Mouse (Mus musculus): ENCODE results near the gene Prune1.
A peak's percentile ranks its signal among the peaks of the same experiment; 100 is the strongest.

Gene Prune1

GRCm38 (mm10) chr3:95281216-95282126 is at the start of gene Prune1, which contains the start of gene Mindy1:
Prune1 (minus strand) TSS chr3:95282076.
Mindy1 (plus strand) TSS chr3:95281345.
- DNase-seq (ENCODE audit: low spot score), result peak; percentile 97

- no peak for DNase-seq (ENCODE audit: low spot score)
These were observed 49.7 kb upstream of the Prune1 start for GRCm38 (mm10) chr3:95331528-95331927.

DNA sequence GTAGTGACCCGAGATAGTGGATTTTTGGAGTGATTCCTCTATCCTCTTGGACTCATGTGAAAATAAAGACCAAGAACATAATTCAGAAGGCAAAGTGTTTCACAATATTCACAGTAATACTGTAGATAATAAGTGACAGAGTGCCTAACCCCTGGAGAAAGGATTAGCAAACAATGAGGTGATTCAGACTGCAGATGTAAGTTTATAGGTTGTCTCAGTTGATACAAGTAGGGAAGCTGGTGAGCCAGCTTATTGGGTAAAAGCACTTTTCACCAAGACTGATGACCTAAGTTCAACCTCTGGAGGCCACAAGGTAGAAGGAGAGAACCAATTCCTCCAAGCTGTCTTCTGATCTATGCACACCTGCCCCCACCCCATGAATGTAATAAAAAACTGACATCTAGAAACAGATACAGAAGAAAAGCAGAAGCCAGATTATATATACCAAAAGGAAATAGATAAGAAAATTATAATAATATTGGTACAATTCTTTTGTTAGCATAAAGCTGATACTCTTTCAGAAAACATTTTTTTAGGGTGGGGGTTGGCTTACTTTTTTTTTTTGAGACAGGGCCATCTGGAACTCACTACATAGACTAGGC is 47.0 kb upstream of the Prune1 start:
- DNase-seq (ENCODE audit: low spot score), result no peak

DNA sequence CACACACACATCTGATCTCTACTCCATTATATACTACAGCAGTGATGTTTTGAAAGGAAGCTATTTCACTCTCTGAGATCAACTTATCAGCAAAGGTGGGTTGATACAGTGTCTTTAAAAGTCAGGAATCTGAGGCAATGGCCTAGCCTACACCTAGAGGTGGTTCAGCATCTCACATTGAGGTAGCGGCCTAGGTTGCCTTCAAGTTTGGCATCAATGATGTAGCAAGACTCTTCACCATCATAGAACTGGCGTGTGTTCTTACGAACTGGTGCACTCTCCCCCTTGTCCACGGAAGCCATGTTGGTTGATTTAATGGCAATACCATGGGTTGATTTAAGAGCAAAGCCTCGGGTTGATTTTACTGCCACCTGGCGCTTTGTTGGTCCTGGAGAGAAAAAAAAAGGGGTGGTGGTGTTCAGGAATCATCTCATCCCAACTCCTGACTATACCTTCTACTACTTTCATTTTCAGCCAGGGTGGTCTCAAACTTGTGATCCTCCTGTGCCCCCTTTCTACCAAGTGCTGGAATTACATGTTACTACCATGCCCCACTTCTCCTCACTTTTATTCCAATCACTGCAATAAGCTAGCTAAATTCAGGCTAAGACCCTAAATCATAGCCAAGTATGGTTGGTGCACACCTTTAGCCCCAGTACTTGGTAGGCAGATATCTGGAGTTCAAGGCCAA is 42.7 kb upstream of the Prune1 start:
- DNase-seq (ENCODE audit: low spot score), result no peak

DNA sequence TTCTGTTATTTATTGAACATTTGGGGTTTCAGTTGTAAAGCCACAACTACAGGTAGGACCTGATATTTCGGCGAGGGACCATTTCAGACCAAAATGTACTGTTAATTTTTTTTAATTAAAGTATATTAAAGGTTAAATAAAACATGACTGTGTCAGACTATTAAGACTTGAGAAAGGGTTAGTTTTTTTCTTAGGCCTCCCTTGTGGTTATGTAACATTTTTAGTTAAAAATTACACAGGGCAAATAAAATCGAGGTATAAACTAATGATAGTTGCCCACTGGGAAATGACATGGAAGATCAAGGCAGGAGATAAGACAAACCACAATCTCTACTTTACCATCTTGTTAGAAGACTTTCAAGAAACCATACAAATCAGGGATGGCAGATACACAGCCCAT is 41.6 kb upstream of the Prune1 start:
- DNase-seq (ENCODE audit: low spot score), result no peak

GRCm38 (mm10) chr3:95319701-95320625 is 38.1 kb upstream of the Prune1 start:
- DNase-seq (ENCODE audit: low spot score), result no peak

- DNase-seq (ENCODE audit: low spot score), result no peak
These were observed 37.2 kb upstream of the Prune1 start for GRCm38 (mm10) chr3:95319110-95319509.

DNA sequence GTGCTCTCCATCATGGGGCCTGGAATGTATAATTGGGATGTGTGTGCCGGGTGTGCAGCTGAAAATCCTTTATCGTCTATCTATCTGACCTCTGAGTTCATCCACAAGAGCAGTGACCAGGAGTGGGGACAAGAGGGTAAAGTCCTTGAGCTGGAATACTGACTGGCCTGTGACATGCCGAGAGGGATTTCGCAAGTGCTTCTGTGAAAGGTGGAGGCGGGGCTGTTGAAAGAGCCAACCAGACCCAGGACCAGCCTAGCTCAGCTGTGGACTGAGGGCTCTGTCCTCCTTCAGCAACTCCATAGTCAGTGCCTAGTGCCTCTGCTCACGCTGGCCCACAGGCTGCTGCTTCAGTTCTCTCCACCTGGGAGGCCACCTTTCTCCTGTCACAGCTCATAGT is 36.7 kb upstream of the Prune1 start:
- no peak for DNase-seq (ENCODE audit: low spot score)

DNA sequence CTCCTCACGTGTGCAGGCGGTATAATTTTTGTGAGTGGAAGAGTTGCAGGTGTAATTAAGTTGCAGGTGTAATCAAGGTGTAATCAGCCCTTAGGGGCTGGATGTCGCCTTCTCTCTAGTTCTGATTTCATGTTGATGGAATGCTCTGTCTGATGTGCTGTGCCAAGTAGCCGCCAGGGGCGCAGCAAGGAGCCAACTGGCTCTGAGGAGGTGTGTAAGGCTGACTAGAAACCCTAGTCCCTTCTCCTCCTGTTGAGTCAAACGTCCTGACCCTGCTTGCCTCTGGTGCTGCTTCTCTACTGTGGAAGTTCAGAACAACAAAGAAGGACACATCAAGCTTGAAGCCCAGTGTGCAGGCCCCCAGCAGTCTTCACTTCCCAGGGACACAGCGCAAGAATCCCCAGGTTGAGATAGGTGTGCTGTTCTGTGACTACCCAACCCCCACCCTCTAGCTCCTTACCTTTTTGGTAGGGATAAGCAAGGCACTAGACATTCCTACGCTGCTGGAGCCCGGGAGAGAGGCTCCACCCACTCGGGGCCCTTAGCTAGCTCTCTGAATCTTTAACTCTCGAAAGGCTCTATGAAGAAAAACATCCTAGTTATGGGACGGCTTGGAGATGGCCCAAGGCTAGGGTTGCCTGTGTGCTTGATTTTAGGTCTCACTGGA is 35.7 kb upstream of the Prune1 start:
- DNase-seq (ENCODE audit: low spot score), result no peak

GRCm38 (mm10) chr3:95315844-95316550 is 34.1 kb upstream of the Prune1 start:
- DNase-seq (ENCODE audit: low spot score), result no peak

- DNase-seq (ENCODE audit: low spot score), result no peak
These were observed 33.4 kb upstream of the Prune1 start for GRCm38 (mm10) chr3:95315094-95315843.

- DNase-seq (ENCODE audit: low spot score), result no peak
These were observed 32.7 kb upstream of the Prune1 start, which contains the start of gene Cers2 for GRCm38 (mm10) chr3:95314486-95315093. Cers2 (plus strand) TSS chr3:95314791.

- no peak for DNase-seq (ENCODE audit: low spot score)
These were observed 32.2 kb upstream of the Prune1 start for GRCm38 (mm10) chr3:95314075-95314474.

GRCm38 (mm10) chr3:95313476-95313875 is 31.6 kb upstream of the Prune1 start:
- DNase-seq (ENCODE audit: low spot score), result no peak

GRCm38 (mm10) chr3:95312623-95313022 is 30.7 kb upstream of the Prune1 start:
- no peak for DNase-seq (ENCODE audit: low spot score)

DNA sequence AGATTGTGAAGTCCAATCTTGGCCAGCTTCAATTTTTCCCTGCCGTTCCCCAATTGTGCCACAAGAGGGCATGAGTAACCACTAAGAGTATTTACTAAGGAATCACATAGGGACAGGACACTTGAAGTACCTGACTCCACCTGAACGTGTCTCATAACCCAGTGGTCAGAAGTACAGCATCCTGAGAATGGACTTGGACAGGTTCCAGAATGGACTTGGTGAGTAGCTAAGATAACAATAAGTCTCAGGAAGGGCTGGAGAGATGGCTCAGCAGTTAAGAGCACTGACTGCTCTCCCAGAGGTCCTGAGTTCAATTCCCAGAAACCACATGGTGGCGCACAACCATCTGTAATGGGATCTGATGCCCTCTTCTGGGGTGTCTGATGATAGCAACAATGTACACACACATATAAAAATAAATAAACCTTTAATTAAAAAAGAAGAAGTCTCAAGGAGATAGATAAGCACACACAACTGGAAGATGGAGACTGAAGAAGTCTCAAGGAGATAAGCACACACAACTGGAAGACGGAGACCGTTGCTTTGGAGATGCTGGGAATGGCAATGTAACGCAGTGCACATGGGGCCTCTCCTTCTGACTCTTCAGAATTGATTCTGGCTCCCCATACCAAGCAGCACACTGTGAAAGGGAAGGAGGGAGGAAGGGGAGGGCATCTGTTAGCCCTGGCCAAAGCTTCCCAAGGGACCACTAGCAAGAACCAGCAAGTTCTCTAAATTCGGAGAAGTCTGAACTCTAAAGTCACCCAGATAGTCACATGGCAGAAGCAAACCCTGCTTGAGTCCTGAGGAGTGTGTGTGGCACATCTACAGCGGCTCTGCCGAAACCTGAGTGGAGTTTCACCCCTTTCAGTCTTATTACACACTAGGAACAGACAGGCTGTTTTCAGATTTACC is 29.3 kb upstream of the Prune1 start:
- DNase-seq (ENCODE audit: low spot score), result no peak

- no peak for DNase-seq (ENCODE audit: low spot score)
These were observed 28.6 kb upstream of the Prune1 start for GRCm38 (mm10) chr3:95310496-95310895.

GRCm38 (mm10) chr3:95307100-95307499 is 25.2 kb upstream of the Prune1 start, which contains the start of gene Anxa9:
Anxa9 (minus strand) TSS chr3:95307176.
- DNase-seq (ENCODE audit: low spot score), result no peak

Measured in left cerebral cortex, adult 11 months (tissue).